Mouse (Mus musculus): ENCODE results near the gene Treh.

DNA sequence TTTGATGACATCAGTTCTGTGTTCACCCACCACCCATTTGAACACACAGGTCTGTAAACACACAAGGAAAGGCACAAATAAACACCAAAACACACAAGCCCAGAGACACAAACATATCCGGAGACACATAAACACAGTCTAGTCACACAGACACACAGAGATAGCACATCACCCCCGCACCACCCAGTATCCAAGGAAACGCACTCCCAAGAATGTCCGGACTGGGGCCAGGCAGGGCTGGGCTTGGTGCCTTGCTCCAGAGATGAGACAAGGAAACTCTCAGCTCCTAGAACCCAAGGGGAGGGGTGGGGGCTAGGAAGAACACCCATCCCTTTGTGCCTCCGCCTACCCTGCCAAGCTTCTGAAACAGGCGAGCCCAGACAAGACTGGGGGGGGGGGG lies 51.2 kb downstream of the Treh start:
- no peak for TF ChIP-seq CTCF (conservative IDR thresholded peaks at IDR 0.05; ENCODE audit: insufficient read depth, insufficient read length, low read depth, low read length)
- no peak for TF ChIP-seq POLR2A (IDR thresholded peaks at IDR 0.05; ENCODE audit: low read depth, low read length)

All from kidney, adult 2 months (tissue).